Mouse (Mus musculus) forebrain, embryonic 12.5 days (tissue): Measurements from ENCODE around the gene Klhdc8b. TPM values are rescaled to one million over a fixed set of nuclear protein-coding genes. Genes with fewer than 3 reads are reported as not detected.

ENCODE experiments used
- ATAC-seq: fragments of 200-750 bp; cut with Nextera tagmentation; 2 replicates; pipeline ENCODE4 v1.8.0; 2017; ENCODE audit warnings: moderate TSS enrichment; ENCODE audit not compliant: low FRiP score
- H3K27ac ChIP-seq: fragments of 300-500 bp; sonication (generic); 2 replicates; pipeline ENCODE4 v1.5.1; 2016; ENCODE audit warnings: mild to moderate bottlenecking
- H3K27me3 ChIP-seq: fragments of 300-500 bp; sonication (generic); 2 replicates; pipeline ENCODE4 v1.6.1; 2016; ENCODE audit warnings: mild to moderate bottlenecking
- H3K36me3 ChIP-seq: fragments of 300-500 bp; sonication (generic); replicated peaks from 2 replicates; pipeline ENCODE4 v1.6.1; 2016; ENCODE audit warnings: mild to moderate bottlenecking
- H3K4me1 ChIP-seq: fragments of 300-500 bp; sonication (generic); 2 replicates; pipeline ENCODE4 v1.6.1; 2016
- H3K4me2 ChIP-seq: fragments of 300-500 bp; sonication (generic); 2 replicates; pipeline ENCODE4 v1.6.1; 2016; ENCODE audit warnings: mild to moderate bottlenecking, moderate library complexity
- H3K4me3 ChIP-seq: fragments of 300-500 bp; sonication (generic); replicated peaks from 2 replicates; pipeline ENCODE4 v1.5.1; 2016; ENCODE audit warnings: mild to moderate bottlenecking
- H3K9ac ChIP-seq: fragments of 300-500 bp; sonication (generic); 2 replicates; pipeline ENCODE4 v1.6.1; 2016; ENCODE audit warnings: mild to moderate bottlenecking
- H3K9me3 ChIP-seq: fragments of 300-500 bp; sonication (generic); 2 replicates; pipeline ENCODE4 v1.6.1; 2016
- WGBS: fragments of 180-500 bp; shearing (Covaris S2); methylation state at CpG from one replicate; pipeline ENCODE4 v1.1.7; 2016; 5-methylcytosine and 5-hydroxymethylcytosine counted together
- polyA plus RNA-seq: library from polyadenylated mRNA; unstranded; fragments of >200 nt; fragmentation: Nextera tagmentation; extraction: Ambion mirVana; gene quantifications from 2 replicates; pipeline ENCODE4 v1.2.1, GENCODE M21; 2016

Gene Klhdc8b
- polyA plus RNA-seq, 1 experiment from 2014 or later: 67.6 TPM

GRCm38 (mm10) chr9:108479721-108480351 lies 18.5 kb upstream of the Klhdc8b start, which contains the start of gene Lamb2:
TSS of gene Lamb2 (plus strand) at chr9:108479736.
- peak within 1 kb of the TSS; percentile 58 for H3K9ac ChIP-seq
- H3K4me2 ChIP-seq: peak within 1 kb of the TSS; percentile 68
- H3K27ac ChIP-seq: peak within 1 kb of the TSS; percentile 77
- ATAC-seq: peak; percentile 47; the same call in 1 of the 2 replicates
- H3K4me1 ChIP-seq: peaks cover 26% of the 10 kb centered on the region
- 10% methylated on average over 10 of the region's 10 CpGs for WGBS
- H3K27me3 ChIP-seq: no peaks in the 10 kb centered on the region
- peaks cover 19% of the 10 kb centered on the region for H3K36me3 ChIP-seq
- H3K4me3 ChIP-seq: peak within 1 kb of the TSS; percentile 46
- no peaks in the 10 kb centered on the region for H3K9me3 ChIP-seq

- H3K4me2 ChIP-seq: peak overlapping the region; percentile 68
- peaks cover 26% of the 10 kb centered on the region for H3K4me1 ChIP-seq
- H3K9ac ChIP-seq: no peak overlapping the region; the same call in 1 of the 2 replicates
- H3K4me3 ChIP-seq: peak overlapping the region; percentile 46
- H3K27ac ChIP-seq: peak overlapping the region; percentile 77
- WGBS: 30% methylated on average over 11 of the region's 11 CpGs
- no peak; the same call in 1 of the 2 replicates for ATAC-seq
- H3K9me3 ChIP-seq: no peaks in the 10 kb centered on the region
- no peaks in the 10 kb centered on the region for H3K27me3 ChIP-seq
- H3K36me3 ChIP-seq: peaks cover 17% of the 10 kb centered on the region
These were observed 17.9 kb upstream of the Klhdc8b start for GRCm38 (mm10) chr9:108479241-108479640.

GRCm38 (mm10) chr9:108478638-108479156 lies 17.3 kb upstream of the Klhdc8b start:
- Histone ChIP-seq H3K9ac (peak overlapping the region; percentile 47), H3K4me1 (peaks cover 26% of the 10 kb centered on the region), H3K9me3 (no peaks in the 10 kb centered on the region), H3K27ac (peak overlapping the region; percentile 77), H3K27me3 (no peaks in the 10 kb centered on the region), H3K36me3 (peaks cover 12% of the 10 kb centered on the region), H3K4me3 (peak overlapping the region; percentile 46), H3K4me2 (peak overlapping the region; percentile 68)
- peak; percentile 76 for ATAC-seq
- WGBS: 1% methylated on average over 20 of the region's 20 CpGs

DNA sequence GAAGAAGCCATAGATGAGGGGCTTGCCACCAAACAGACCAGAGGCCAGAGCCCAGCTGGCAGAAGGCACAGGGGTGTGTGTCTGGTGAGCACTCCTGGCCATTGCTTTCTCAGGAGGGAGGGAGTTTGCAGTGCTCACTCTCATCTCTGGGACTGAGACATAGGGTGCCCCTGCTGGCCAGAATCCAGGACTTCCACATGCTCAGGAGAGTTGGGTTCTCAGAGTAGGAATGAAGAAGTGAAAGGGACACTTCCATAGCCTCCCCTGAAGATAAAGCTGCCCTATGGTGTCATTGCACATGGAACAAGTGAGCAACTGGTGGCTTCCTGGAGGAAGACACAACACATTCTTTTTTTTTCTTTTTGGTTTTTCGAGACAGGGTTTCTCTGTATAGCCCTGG lies 13.1 kb upstream of the Klhdc8b start:
- Histone ChIP-seq H3K4me3 (no peak overlapping the region), H3K4me1 (peaks cover 11% of the 10 kb centered on the region), H3K9me3 (no peaks in the 10 kb centered on the region), H3K27ac (no peak overlapping the region), H3K4me2 (no peak overlapping the region), H3K36me3 (no peaks in the 10 kb centered on the region), H3K27me3 (no peaks in the 10 kb centered on the region), H3K9ac (no peak overlapping the region)
- no peak for ATAC-seq
- WGBS: 53% methylated on average over 1 of the region's 1 CpGs

DNA sequence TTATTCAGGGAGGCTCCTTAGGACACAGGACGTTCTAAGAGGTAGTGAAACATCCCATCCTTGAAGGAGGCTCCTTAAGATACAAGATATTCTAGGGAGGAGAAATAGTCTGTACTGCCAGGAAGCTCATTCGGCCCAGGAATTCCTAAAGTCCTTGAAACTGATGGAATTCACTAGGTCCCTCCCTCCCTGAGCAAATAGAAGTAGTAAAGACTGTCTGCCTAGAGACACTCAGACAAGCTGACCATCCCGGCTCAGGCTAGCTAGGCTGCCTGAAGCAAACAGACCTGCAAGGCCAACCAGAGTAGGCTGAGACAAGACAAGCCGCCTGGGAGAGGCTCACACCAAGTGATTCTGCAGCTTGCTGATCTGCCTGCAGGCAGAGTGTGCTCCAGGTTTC lies 8.5 kb upstream of the Klhdc8b start:
- no peaks in the 10 kb centered on the region for H3K27me3 ChIP-seq
- peaks cover 22% of the 10 kb centered on the region for H3K36me3 ChIP-seq
- H3K4me2 ChIP-seq: no peak overlapping the region
- no peaks in the 10 kb centered on the region for H3K9me3 ChIP-seq
- no peak for ATAC-seq
- H3K9ac ChIP-seq: no peak overlapping the region
- no peak overlapping the region for H3K27ac ChIP-seq
- no peaks in the 10 kb centered on the region for H3K4me1 ChIP-seq
- WGBS: 83% methylated on average over 4 of the region's 4 CpGs
- H3K4me3 ChIP-seq: no peak overlapping the region

DNA sequence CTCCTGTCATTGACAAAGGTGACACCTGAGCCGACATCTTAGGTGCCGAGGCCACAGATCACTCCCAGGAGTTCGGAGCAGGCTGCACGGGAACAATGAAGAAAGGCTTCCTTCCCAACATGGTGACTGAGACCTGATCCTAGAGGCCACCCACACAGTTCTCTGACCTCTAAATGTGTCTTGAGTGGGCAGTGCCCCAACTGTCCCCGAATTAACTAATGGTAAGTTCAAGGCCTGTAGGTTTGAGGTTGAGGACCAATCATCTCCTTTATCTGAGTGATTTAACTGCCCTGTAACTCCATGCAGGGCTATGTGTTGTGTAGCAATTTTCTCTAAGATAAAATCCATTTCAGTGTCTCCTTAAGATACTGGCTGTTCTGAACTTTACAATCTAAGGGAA lies 8.0 kb upstream of the Klhdc8b start:
- ATAC-seq: no peak
- 83% methylated on average over 5 of the region's 5 CpGs for WGBS
- Histone ChIP-seq H3K27ac (no peak overlapping the region), H3K9ac (no peak overlapping the region), H3K27me3 (no peaks in the 10 kb centered on the region), H3K4me3 (no peak overlapping the region), H3K9me3 (no peaks in the 10 kb centered on the region), H3K4me1 (no peaks in the 10 kb centered on the region), H3K4me2 (no peak overlapping the region), H3K36me3 (peaks cover 24% of the 10 kb centered on the region)

GRCm38 (mm10) chr9:108466219-108466618 lies 4.8 kb upstream of the Klhdc8b start:
- no peak for ATAC-seq
- H3K4me1 ChIP-seq: peaks cover 10% of the 10 kb centered on the region
- H3K4me2 ChIP-seq: no peak overlapping the region
- H3K4me3 ChIP-seq: no peak overlapping the region
- no peak overlapping the region for H3K9ac ChIP-seq
- H3K27ac ChIP-seq: no peak overlapping the region
- no peaks in the 10 kb centered on the region for H3K27me3 ChIP-seq
- H3K36me3 ChIP-seq: peaks cover 41% of the 10 kb centered on the region
- 93% methylated on average over 2 of the region's 2 CpGs for WGBS
- no peaks in the 10 kb centered on the region for H3K9me3 ChIP-seq

- no peaks in the 10 kb centered on the region for H3K9me3 ChIP-seq
- no peak overlapping the region for H3K4me3 ChIP-seq
- ATAC-seq: no peak
- H3K9ac ChIP-seq: no peak overlapping the region
- WGBS: 96% methylated on average over 9 of the region's 9 CpGs
- H3K4me2 ChIP-seq: no peak overlapping the region
- 0 out of 2 replicates have a peak, but pooled peaks cover 8% of the 10 kb centered on the region for H3K27me3 ChIP-seq
- H3K4me1 ChIP-seq: peaks cover 13% of the 10 kb centered on the region
- no peak overlapping the region for H3K27ac ChIP-seq
- peaks cover 41% of the 10 kb centered on the region for H3K36me3 ChIP-seq
These were observed 2.3 kb upstream of the Klhdc8b start for GRCm38 (mm10) chr9:108463713-108464112.

- Histone ChIP-seq H3K4me2 (no peak overlapping the region), H3K27me3 (0 out of 2 replicates have a peak, but pooled peaks cover 8% of the 10 kb centered on the region), H3K4me1 (peaks cover 13% of the 10 kb centered on the region), H3K36me3 (peaks cover 41% of the 10 kb centered on the region), H3K27ac (no peak overlapping the region), H3K9ac (no peak overlapping the region), H3K9me3 (no peaks in the 10 kb centered on the region), H3K4me3 (no peak overlapping the region)
- ATAC-seq: no peak
- 97% methylated on average over 10 of the region's 10 CpGs for WGBS
These were observed 811 bp upstream of the Klhdc8b start for GRCm38 (mm10) chr9:108462192-108462591.

GRCm38 (mm10) chr9:108461675-108462074 lies 294 bp upstream of the Klhdc8b start:
- peaks cover 13% of the 10 kb centered on the region for H3K4me1 ChIP-seq
- H3K4me2 ChIP-seq: peak overlapping the region; percentile 87
- H3K36me3 ChIP-seq: peaks cover 37% of the 10 kb centered on the region
- 88% methylated on average over 5 of the region's 5 CpGs for WGBS
- no peak for ATAC-seq
- peak overlapping the region; percentile 95 for H3K4me3 ChIP-seq
- H3K27ac ChIP-seq: no peak overlapping the region
- H3K9me3 ChIP-seq: no peaks in the 10 kb centered on the region
- H3K9ac ChIP-seq: no peak overlapping the region; the same call in 1 of the 2 replicates
- H3K27me3 ChIP-seq: 0 out of 2 replicates have a peak, but pooled peaks cover 8% of the 10 kb centered on the region

DNA sequence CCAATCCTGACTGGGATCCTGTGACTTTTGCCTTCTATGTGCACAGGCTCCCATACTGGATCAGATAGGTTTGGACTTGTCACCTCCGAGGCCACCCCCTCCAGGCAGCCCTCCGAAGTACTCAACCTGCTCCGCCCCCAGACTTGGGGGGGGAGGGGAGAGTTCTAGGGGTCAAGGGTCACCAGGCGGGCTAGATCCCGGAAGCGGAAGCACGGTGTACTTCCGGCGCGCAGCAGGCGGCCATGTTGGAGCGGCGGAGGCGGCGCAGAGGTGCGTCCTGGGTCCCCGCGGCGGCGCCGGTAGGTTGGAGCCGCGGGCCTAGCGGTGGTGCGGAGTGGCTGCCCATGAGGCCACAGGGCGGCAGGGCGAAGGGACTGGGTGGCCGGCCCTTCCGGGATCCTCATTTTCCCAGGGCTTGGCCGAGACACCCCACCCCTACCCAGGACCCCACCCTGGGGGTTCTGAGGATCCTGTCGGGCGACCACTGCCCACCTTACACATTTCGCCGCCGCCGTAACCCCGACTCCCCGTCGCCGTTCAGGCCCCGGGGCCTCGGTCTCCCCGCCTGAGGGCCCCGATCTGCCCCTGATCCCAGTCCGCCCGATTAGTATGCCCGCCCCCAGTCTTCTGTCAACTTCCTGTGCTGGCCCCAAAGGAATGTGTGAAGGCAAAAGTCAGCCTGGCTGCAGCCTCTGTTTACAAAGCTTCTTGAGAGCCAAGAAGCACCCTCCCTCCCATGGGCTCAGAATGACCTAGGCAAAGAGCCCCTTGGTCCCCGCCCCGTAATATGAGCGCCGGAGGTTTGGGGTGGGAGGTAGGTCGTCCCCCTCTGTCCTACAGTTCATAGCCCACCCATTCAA lies 832 bp downstream of the Klhdc8b start, which contains the start of gene Ccdc71:
TSS of gene Ccdc71 (plus strand) at position 209 of the 860 bp plus-strand sequence.
- ATAC-seq: peak; percentile 86
- Histone ChIP-seq H3K9me3 (no peaks in the 10 kb centered on the region), H3K27ac (peak within 1 kb of the TSS; percentile 82), H3K36me3 (peaks cover 26% of the 10 kb centered on the region), H3K9ac (peak within 1 kb of the TSS; percentile 91), H3K27me3 (0 out of 2 replicates have a peak, but pooled peaks cover 11% of the 10 kb centered on the region), H3K4me1 (peaks cover 13% of the 10 kb centered on the region), H3K4me2 (peak within 1 kb of the TSS; percentile 87), H3K4me3 (peak within 1 kb of the TSS; percentile 95)
- WGBS: under 1% methylated on average over 51 of the region's 52 CpGs

GRCm38 (mm10) chr9:108459939-108460318 lies 1.5 kb downstream of the Klhdc8b start:
- Histone ChIP-seq H3K9me3 (no peaks in the 10 kb centered on the region), H3K4me2 (peak overlapping the region; percentile 87), H3K36me3 (peaks cover 20% of the 10 kb centered on the region), H3K4me3 (peak overlapping the region; percentile 95), H3K4me1 (peaks cover 13% of the 10 kb centered on the region), H3K9ac (no peak overlapping the region), H3K27me3 (0 out of 2 replicates have a peak, but pooled peaks cover 11% of the 10 kb centered on the region), H3K27ac (peak overlapping the region; percentile 82; the same call in 1 of the 2 replicates)
- no peak for ATAC-seq
- 90% methylated on average over 1 of the region's 1 CpGs for WGBS
